Mouse (Mus musculus): ENCODE measurements around the gene Clec11a.

GRCm38 (mm10) chr7:44340226-44340625 is 33.5 kb upstream of the Clec11a start:
- TF ChIP-seq CTCF (IDR thresholded peaks at IDR 0.05; ENCODE audit: borderline replicate concordance, insufficient read depth, low read depth, low read length) (no peak), POLR2A (IDR thresholded peaks at IDR 0.05; ENCODE audit: borderline replicate concordance, insufficient read depth, low read length) (no peak)
